Mouse (Mus musculus) heart, embryonic 12.5 days (tissue): ENCODE results near the gene Pnpla5. TPM values are rescaled to one million over a fixed set of nuclear protein-coding genes. Genes with fewer than 3 reads are reported as not detected.
"Not testable (repeated sequence)": the region's sequence is repeated elsewhere in the genome, so short reads cannot be mapped to it uniquely, and the experiment has no call there.

ENCODE experiments used
- ATAC-seq: fragments of 200-750 bp; cut with Nextera tagmentation; 2 replicates; pipeline ENCODE4 v1.8.0; 2017; ENCODE audit warnings: moderate TSS enrichment, moderate library complexity; ENCODE audit not compliant: insufficient number of reproducible peaks, low FRiP score
- H3K27ac ChIP-seq: fragments of 300-500 bp; sonication (generic); 2 replicates; pipeline ENCODE4 v1.5.1; 2016; ENCODE audit warnings: mild to moderate bottlenecking, moderate library complexity; ENCODE audit not compliant: poor library complexity, severe bottlenecking
- H3K27me3 ChIP-seq: fragments of 300-500 bp; sonication (generic); replicated peaks from 2 replicates; pipeline ENCODE4 v1.6.1; 2016; ENCODE audit warnings: mild to moderate bottlenecking, moderate library complexity
- H3K36me3 ChIP-seq: fragments of 300-500 bp; sonication (generic); 2 replicates; pipeline ENCODE4 v1.6.1; 2016; ENCODE audit warnings: mild to moderate bottlenecking, moderate library complexity
- H3K4me1 ChIP-seq: fragments of 300-500 bp; sonication (generic); replicated peaks from 2 replicates; pipeline ENCODE4 v1.6.1; 2016; ENCODE audit warnings: mild to moderate bottlenecking
- H3K4me2 ChIP-seq: fragments of 300-500 bp; sonication (generic); 2 replicates; pipeline ENCODE4 v1.6.1; 2016; ENCODE audit warnings: mild to moderate bottlenecking, moderate library complexity
- H3K4me3 ChIP-seq: fragments of 300-500 bp; sonication (generic); 2 replicates; pipeline ENCODE4 v1.5.1; 2016; ENCODE audit warnings: mild to moderate bottlenecking
- H3K9ac ChIP-seq: fragments of 300-500 bp; sonication (generic); 2 replicates; pipeline ENCODE4 v1.6.1; 2016; ENCODE audit warnings: mild to moderate bottlenecking, moderate library complexity
- H3K9me3 ChIP-seq: fragments of 300-500 bp; sonication (generic); replicated peaks from 2 replicates; pipeline ENCODE4 v1.6.1; 2016; ENCODE audit warnings: mild to moderate bottlenecking, moderate library complexity
- WGBS: fragments of 180-500 bp; shearing (Covaris S2); methylation state at CpG from one replicate; pipeline ENCODE4 v1.1.7; 2016; 5-methylcytosine and 5-hydroxymethylcytosine counted together
- polyA plus RNA-seq: library from polyadenylated mRNA; unstranded; fragments of >200 nt; fragmentation: Nextera tagmentation; extraction: Ambion mirVana; gene quantifications from 2 replicates; pipeline ENCODE4 v1.2.1, GENCODE M21; 2016

The Pnpla5 gene
- polyA plus RNA-seq: not detected in 2 replicates

- Histone ChIP-seq H3K36me3 (no peaks in the 10 kb centered on the region), H3K27me3 (peaks cover 37% of the 10 kb centered on the region), H3K9ac (no peak within 1 kb of the TSS), H3K4me2 (no peak within 1 kb of the TSS), H3K4me3 (no peak within 1 kb of the TSS), H3K4me1 (no peaks in the 10 kb centered on the region), H3K27ac (no peak within 1 kb of the TSS), H3K9me3 (no peaks in the 10 kb centered on the region)
- ATAC-seq: no peak
- 55% methylated on average over 8 of the region's 8 CpGs for WGBS
These were observed at the start of gene Pnpla5 for GRCm38 (mm10) chr15:84123075-84123474. Gene Pnpla5 (minus strand): TSS chr15:84123175.

GRCm38 (mm10) chr15:84171166-84171565 is 48.2 kb upstream of the Pnpla5 start:
- no peak overlapping the region for H3K4me2 ChIP-seq
- no peak for ATAC-seq
- no peak overlapping the region for H3K4me3 ChIP-seq
- peaks cover 9% of the 10 kb centered on the region for H3K27me3 ChIP-seq
- WGBS: 77% methylated on average over 7 of the region's 7 CpGs
- H3K9ac ChIP-seq: no peak overlapping the region
- peaks cover 14% of the 10 kb centered on the region for H3K4me1 ChIP-seq
- H3K36me3 ChIP-seq: no peaks in the 10 kb centered on the region
- no peaks in the 10 kb centered on the region for H3K9me3 ChIP-seq
- H3K27ac ChIP-seq: no peak overlapping the region

- Histone ChIP-seq H3K4me2 (no peak overlapping the region), H3K4me1 (peaks cover 14% of the 10 kb centered on the region), H3K4me3 (no peak overlapping the region), H3K36me3 (no peaks in the 10 kb centered on the region), H3K27me3 (peaks cover 12% of the 10 kb centered on the region), H3K9me3 (no peaks in the 10 kb centered on the region), H3K9ac (no peak overlapping the region), H3K27ac (no peak overlapping the region)
- 63% methylated on average over 1 of the region's 1 CpGs for WGBS
- no peak for ATAC-seq
These were observed 46.5 kb upstream of the Pnpla5 start for GRCm38 (mm10) chr15:84169511-84169910.

- peaks cover 14% of the 10 kb centered on the region for H3K4me1 ChIP-seq
- no peaks in the 10 kb centered on the region for H3K36me3 ChIP-seq
- 1% methylated on average over 28 of the region's 28 CpGs for WGBS
- H3K27ac ChIP-seq: no peak overlapping the region
- H3K4me3 ChIP-seq: peak overlapping the region; percentile 52
- H3K4me2 ChIP-seq: peak overlapping the region; percentile 93
- peaks cover 12% of the 10 kb centered on the region for H3K27me3 ChIP-seq
- ATAC-seq: peak; percentile 28; the same call in 1 of the 2 replicates
- no peaks in the 10 kb centered on the region for H3K9me3 ChIP-seq
- peak overlapping the region; percentile 62 for H3K9ac ChIP-seq
These were observed 45.5 kb upstream of the Pnpla5 start for GRCm38 (mm10) chr15:84168170-84169161.

GRCm38 (mm10) chr15:84167600-84167999 is 44.6 kb upstream of the Pnpla5 start, which contains the start of gene Pnpla3:
Gene Pnpla3 (plus strand): TSS chr15:84167837.
- no peaks in the 10 kb centered on the region for H3K9me3 ChIP-seq
- H3K27me3 ChIP-seq: peaks cover 12% of the 10 kb centered on the region
- H3K4me3 ChIP-seq: peak within 1 kb of the TSS; percentile 52
- peak within 1 kb of the TSS; percentile 62 for H3K9ac ChIP-seq
- H3K27ac ChIP-seq: no peak within 1 kb of the TSS
- no peaks in the 10 kb centered on the region for H3K36me3 ChIP-seq
- peak within 1 kb of the TSS; percentile 93 for H3K4me2 ChIP-seq
- ATAC-seq: peak; percentile 93
- WGBS: under 1% methylated on average over 28 of the region's 28 CpGs
- peaks cover 14% of the 10 kb centered on the region for H3K4me1 ChIP-seq

- Histone ChIP-seq H3K27me3 (peaks cover 12% of the 10 kb centered on the region), H3K27ac (no peak overlapping the region), H3K4me1 (peaks cover 14% of the 10 kb centered on the region), H3K4me3 (no peak overlapping the region), H3K36me3 (no peaks in the 10 kb centered on the region), H3K4me2 (0 out of 2 replicates have a peak overlapping the region, but pooled peaks have one; percentile 93), H3K9ac (no peak overlapping the region), H3K9me3 (no peaks in the 10 kb centered on the region)
- no peak for ATAC-seq
- 70% methylated on average over 6 of the region's 6 CpGs for WGBS
These were observed 43.8 kb upstream of the Pnpla5 start for GRCm38 (mm10) chr15:84166818-84167217.

GRCm38 (mm10) chr15:84161871-84162270 is 38.9 kb upstream of the Pnpla5 start:
- no peak overlapping the region for H3K9ac ChIP-seq
- no peaks in the 10 kb centered on the region for H3K9me3 ChIP-seq
- no peak overlapping the region for H3K4me3 ChIP-seq
- no peak overlapping the region for H3K27ac ChIP-seq
- H3K36me3 ChIP-seq: no peaks in the 10 kb centered on the region
- 70% methylated on average over 6 of the region's 6 CpGs for WGBS
- H3K4me2 ChIP-seq: no peak overlapping the region
- no peak for ATAC-seq
- 0 out of 2 replicates have a peak, but pooled peaks cover 3% of the 10 kb centered on the region for H3K27me3 ChIP-seq
- H3K4me1 ChIP-seq: no peaks in the 10 kb centered on the region

- not testable (repeated sequence) for H3K9ac ChIP-seq, H3K36me3 ChIP-seq, H3K4me2 ChIP-seq, H3K27ac ChIP-seq, ATAC-seq, H3K4me3 ChIP-seq, H3K27me3 ChIP-seq, H3K4me1 ChIP-seq, H3K9me3 ChIP-seq
- 79% methylated on average over 6 of the region's 6 CpGs for WGBS
These were observed 34.6 kb upstream of the Pnpla5 start for GRCm38 (mm10) chr15:84157530-84157929.

- Histone ChIP-seq H3K4me1 (no peaks in the 10 kb centered on the region), H3K4me3 (no peak overlapping the region), H3K9me3 (no peaks in the 10 kb centered on the region), H3K9ac (no peak overlapping the region), H3K27me3 (no peaks in the 10 kb centered on the region), H3K36me3 (no peaks in the 10 kb centered on the region), H3K4me2 (no peak overlapping the region), H3K27ac (no peak overlapping the region)
- no peak for ATAC-seq
- 83% methylated on average over 2 of the region's 2 CpGs for WGBS
These were observed 33.2 kb upstream of the Pnpla5 start for GRCm38 (mm10) chr15:84156158-84156557.

- Histone ChIP-seq H3K4me2 (no peak overlapping the region), H3K4me3 (no peak overlapping the region), H3K4me1 (no peaks in the 10 kb centered on the region), H3K9me3 (no peaks in the 10 kb centered on the region), H3K27ac (no peak overlapping the region), H3K9ac (no peak overlapping the region), H3K27me3 (no peaks in the 10 kb centered on the region), H3K36me3 (no peaks in the 10 kb centered on the region)
- ATAC-seq: no peak
- 59% methylated on average over 5 of the region's 5 CpGs for WGBS
These were observed 18.0 kb upstream of the Pnpla5 start for GRCm38 (mm10) chr15:84140929-84141328.

- no peak for ATAC-seq
- Histone ChIP-seq H3K9me3 (peaks cover 3% of the 10 kb centered on the region; the same call in 1 of the 2 replicates), H3K9ac (no peak overlapping the region), H3K27ac (no peak overlapping the region), H3K27me3 (no peaks in the 10 kb centered on the region), H3K4me2 (no peak overlapping the region), H3K4me1 (no peaks in the 10 kb centered on the region), H3K36me3 (no peaks in the 10 kb centered on the region), H3K4me3 (no peak overlapping the region)
- WGBS: 49% methylated on average over 3 of the region's 3 CpGs
These were observed 17.1 kb upstream of the Pnpla5 start for GRCm38 (mm10) chr15:84140109-84140508.
